ENCODE assay signal across 8 mouse cellular contexts in genomic region chr17:29346496-29347125, GRCm38 (mm10). TPM values are rescaled to one million over a fixed set of nuclear protein-coding genes. Genes with fewer than 3 reads are reported as not detected.
A peak's percentile ranks its signal among the peaks of the same experiment; 100 is the strongest.
DNase-seq lines count a peak whose midpoint lies in the region; ATAC-seq and TF ChIP-seq lines count a peak whose summit lies in the region.

No protein-coding gene starts in this region.

- 0 out of 2 replicates have a peak, but pooled peaks cover 4% of the 10 kb centered on the region for H3K36me3 ChIP-seq in kidney, embryonic 16.5 days (ENCODE audit: insufficient read depth, low read length)
- H3K36me3 ChIP-seq in stomach, embryonic 15.5 days, result peaks cover 16% of the 10 kb centered on the region; the same call in 1 of the 2 replicates

- no peak for ATAC-seq in kidney, embryonic 16.5 days (ENCODE audit: low FRiP score, low TSS enrichment)
- no peak for ATAC-seq in stomach, embryonic 15.5 days (ENCODE audit: insufficient read depth, low FRiP score, low read depth)

- H3K4me3 ChIP-seq in kidney, embryonic 16.5 days (ENCODE audit: low read length), result peak overlapping the region; percentile 88
- peak overlapping the region; percentile 81 for H3K4me3 ChIP-seq in layer of hippocampus, adult 2 months
- peak overlapping the region; percentile 84 for H3K4me3 ChIP-seq in stomach, embryonic 15.5 days (replicated peaks)

- peak overlapping the region; percentile 94 for H3K9ac ChIP-seq in kidney, embryonic 16.5 days (replicated peaks; ENCODE audit: low read length)
- peak overlapping the region; percentile 77 for H3K9ac ChIP-seq in stomach, embryonic 15.5 days

- peaks cover 38% of the 10 kb centered on the region for H3K4me1 ChIP-seq in kidney, embryonic 16.5 days (ENCODE audit: insufficient read depth, low read length)
- peaks cover 35% of the 10 kb centered on the region for H3K4me1 ChIP-seq in stomach, embryonic 15.5 days

- no peak for TF ChIP-seq POLR2A in brain, embryonic 14.5 days (IDR thresholded peaks at IDR 0.05; ENCODE audit: borderline replicate concordance, extremely low read depth, insufficient read depth, insufficient read length, poor library complexity, severe bottlenecking)

- peak overlapping the region; percentile 68 for H3K4me2 ChIP-seq in kidney, embryonic 16.5 days (replicated peaks; ENCODE audit: low read depth, low read length)
- H3K4me2 ChIP-seq in stomach, embryonic 15.5 days, result peak overlapping the region; percentile 66

- H3K27ac ChIP-seq in kidney, embryonic 16.5 days (ENCODE audit: low read length), result peak overlapping the region; percentile 98
- H3K27ac ChIP-seq in layer of hippocampus, adult 2 months, result peak overlapping the region; percentile 97
- peak overlapping the region; percentile 93 for H3K27ac ChIP-seq in stomach, embryonic 15.5 days

- no peaks in the 10 kb centered on the region for H3K27me3 ChIP-seq in kidney, embryonic 16.5 days (ENCODE audit: insufficient read depth, low read length)
- H3K27me3 ChIP-seq in stomach, embryonic 15.5 days (replicated peaks), result no peaks in the 10 kb centered on the region

- TF ChIP-seq CTCF in brain, embryonic 14.5 days (IDR thresholded peaks at IDR 0.05; ENCODE audit: borderline replicate concordance, extremely low read depth, insufficient read depth, insufficient read length), result no peak
- TF ChIP-seq CTCF in layer of hippocampus, adult 2 months (conservative IDR thresholded peaks at IDR 0.05), result no peak

- H3K9me3 ChIP-seq in kidney, embryonic 16.5 days (ENCODE audit: low read length), result no peaks in the 10 kb centered on the region
- no peaks in the 10 kb centered on the region for H3K9me3 ChIP-seq in stomach, embryonic 15.5 days

- WGBS in kidney, embryonic 16.5 days, result 5% methylated on average over 11 of the region's 11 CpGs
- WGBS in stomach, embryonic 15.5 days, result 4% methylated on average over 11 of the region's 11 CpGs

- no peak for DNase-seq in kidney, postnatal 10 days
- DNase-seq in brain, embryonic 14.5 days (ENCODE audit: low read depth), result peak; percentile 89
- peak; percentile 67 to 71 for DNase-seq in frontal cortex, postnatal 36 days (ENCODE audit: low spot score in 2 of 2)
- peak; percentile 65 to 87 for DNase-seq in layer of hippocampus, adult 2 months (ENCODE audit: low spot score in 2 of 2)
- DNase-seq in lung, postnatal 10 days, result peak; percentile 75
- DNase-seq in ovary, postnatal 36 days (ENCODE audit: low spot score), result no peak

RNA-seq across cellular contexts. Expression of gene Mtch1, which starts 1.1 kb away (rescaled TPM):
- polyA plus RNA-seq in kidney, embryonic 16.5 days (2015; fragmentation: Nextera tagmentation; extraction: Ambion mirVana), result 189 and 316 TPM in 2 replicates
- polyA plus RNA-seq in brain, embryonic 14.5 days (2012; rRNA removed), result 698 and 767 TPM in 2 replicates
- total RNA-seq in layer of hippocampus, adult 2 months (2021), result 100 to 1,000 TPM; 587 to 618 TPM
- polyA plus RNA-seq in stomach, embryonic 15.5 days (2015; fragmentation: Nextera tagmentation; extraction: Ambion mirVana), result 250 and 272 TPM in 2 replicates

RNA-seq across cellular contexts. Expression of gene Fgd2, which starts 14.1 kb away (rescaled TPM):
- 14.4 and 16.2 TPM in 2 replicates for polyA plus RNA-seq in kidney, embryonic 16.5 days (2015; fragmentation: Nextera tagmentation; extraction: Ambion mirVana)
- 6.1 and 6.4 TPM in 2 replicates for polyA plus RNA-seq in brain, embryonic 14.5 days (2012; rRNA removed)
- 1 to 10 TPM; 3.8 to 4.4 TPM for total RNA-seq in layer of hippocampus, adult 2 months (2021)
- 11.3 and 12.5 TPM in 2 replicates for polyA plus RNA-seq in stomach, embryonic 15.5 days (2015; fragmentation: Nextera tagmentation; extraction: Ambion mirVana)

RNA-seq across cellular contexts. Expression of gene Pi16, which starts 29.1 kb away (rescaled TPM):
- polyA plus RNA-seq in kidney, embryonic 16.5 days (2015; fragmentation: Nextera tagmentation; extraction: Ambion mirVana), result 2.4 and 3.1 TPM in 2 replicates
- polyA plus RNA-seq in brain, embryonic 14.5 days (2012; rRNA removed), result 2.9 and 3.6 TPM in 2 replicates
- 1 to 10 TPM in 1 of 2 experiments, under 1 TPM in 1; 0.74 to 1.1 TPM for total RNA-seq in layer of hippocampus, adult 2 months (2021)
- 1.6 and 1.9 TPM in 2 replicates for polyA plus RNA-seq in stomach, embryonic 15.5 days (2015; fragmentation: Nextera tagmentation; extraction: Ambion mirVana)

Comparison
In these comparisons a context has a peak if more than half of its experiments do, and no peak if none do; other contexts are left out.
1. DNase-seq: peak in brain, embryonic 14.5 days (single experiment), frontal cortex, postnatal 36 days (2 of 2), layer of hippocampus, adult 2 months (2 of 2) and lung, postnatal 10 days (single experiment); none in kidney, postnatal 10 days (single experiment) and ovary, postnatal 36 days (single experiment).
2. Peak in every context shown above with its lines, with median percentiles within 50 percentile points of each other: H3K27ac ChIP-seq and H3K4me3 ChIP-seq.